Mouse (Mus musculus) heart, postnatal 0 days (tissue): ENCODE results near the gene Asb6. TPM values are rescaled to one million over a fixed set of nuclear protein-coding genes. Genes with fewer than 3 reads are reported as not detected.
A peak's percentile ranks its signal among the peaks of the same experiment; 100 is the strongest.

ENCODE experiments used
- ATAC-seq: fragments of 200-750 bp; cut with Nextera tagmentation; 2 replicates; pipeline ENCODE4 v1.8.0; 2017; ENCODE audit warnings: low read depth, moderate number of reproducible peaks, moderate library complexity; ENCODE audit not compliant: insufficient read depth
- DNase-seq: peaks from one replicate; pipeline ENCODE4 v3.0.0-alpha.2; 2016; ENCODE audit warnings: low spot score
- H3K27ac ChIP-seq: fragments of 300-500 bp; sonication (generic); 2 replicates; pipeline ENCODE4 v1.5.1; 2014; ENCODE audit warnings: low read depth, mild to moderate bottlenecking
- H3K27me3 ChIP-seq: fragments of 300-500 bp; sonication (generic); 2 replicates; pipeline ENCODE4 v1.6.1; 2014; ENCODE audit warnings: low read length, mixed read lengths; ENCODE audit not compliant: control insufficient read depth, insufficient read depth
- H3K36me3 ChIP-seq: fragments of 300-500 bp; sonication (generic); replicated peaks from 2 replicates; pipeline ENCODE4 v1.6.1; 2014; ENCODE audit warnings: low read length, mixed read lengths; ENCODE audit not compliant: control insufficient read depth, insufficient read depth
- H3K4me1 ChIP-seq: fragments of 300-500 bp; sonication (generic); 2 replicates; pipeline ENCODE4 v1.6.1; 2014; ENCODE audit warnings: antibody characterized with exemption; ENCODE audit not compliant: control insufficient read depth, insufficient read depth
- H3K4me2 ChIP-seq: fragments of 300-500 bp; sonication (generic); 2 replicates; pipeline ENCODE4 v1.6.1; 2014; ENCODE audit warnings: low read depth, mild to moderate bottlenecking, low read length, moderate library complexity
- H3K4me3 ChIP-seq: fragments of 300-500 bp; sonication (generic); 2 replicates; pipeline ENCODE4 v1.5.1; 2014; ENCODE audit warnings: low read depth, low read length
- H3K9ac ChIP-seq: fragments of 300-500 bp; sonication (generic); replicated peaks from 2 replicates; pipeline ENCODE4 v1.6.1; 2014; ENCODE audit warnings: low read depth, low read length, mixed read lengths
- H3K9me3 ChIP-seq: fragments of 300-500 bp; sonication (generic); replicated peaks from 2 replicates; pipeline ENCODE4 v1.6.1; 2016; ENCODE audit warnings: low read length; ENCODE audit not compliant: control insufficient read depth
- CTCF ChIP-seq: IDR thresholded peaks from 2 replicates; pipeline ENCODE4 v1.5.1; 2016; ENCODE audit warnings: antibody characterized with exemption, control low read depth, low read depth
- EP300 ChIP-seq: IDR thresholded peaks from 2 replicates; pipeline ENCODE4 v1.6.1; 2016; ENCODE audit warnings: antibody characterized with exemption, low read depth
- WGBS: fragments of 180-500 bp; shearing (Covaris S2); extraction: QIAGEN DNeasy Blood & Tissue Kit; methylation state at CpG from one replicate; pipeline ENCODE4 v1.1.7; 2014; 5-methylcytosine and 5-hydroxymethylcytosine counted together
- polyA plus RNA-seq: library from polyadenylated mRNA; unstranded; fragments of >200 nt; fragmentation: Nextera tagmentation; extraction: Ambion mirVana; gene quantifications from 2 replicates; pipeline ENCODE4 v1.2.1, GENCODE M21; 2015
- total RNA-seq: library from RNA; depleted of rRNA; stranded (reverse); fragments of >200 nt; gene quantifications from 2 replicates; pipeline ENCODE4 v1.2.3, GENCODE M21; 2014; ENCODE audit warnings: low replicate concordance

The Asb6 gene
- total and polyA plus RNA-seq, 2 experiments from 2014 or later: 13.0 to 16.2 TPM

- Histone ChIP-seq H3K9ac (peak overlapping the region; percentile 61), H3K4me3 (peak overlapping the region; percentile 58), H3K27ac (peak overlapping the region; percentile 88), H3K36me3 (peaks cover 13% of the 10 kb centered on the region; the same call in 1 of the 2 replicates), H3K4me1 (peaks cover 9% of the 10 kb centered on the region), H3K27me3 (no peaks in the 10 kb centered on the region), H3K9me3 (no peaks in the 10 kb centered on the region), H3K4me2 (peak overlapping the region; percentile 88)
- WGBS: 2% methylated on average over 10 of the region's 10 CpGs
- TF ChIP-seq CTCF: no peak
- peak; percentile 32; the same call in 1 of the 2 replicates for TF ChIP-seq EP300
- peak; percentile 6; the same call in 1 of the 2 replicates for ATAC-seq
- DNase-seq: peak; percentile 16
Observed at GRCm38 (mm10) chr2:30808296-30808655, 21.9 kb downstream of the Asb6 start.

GRCm38 (mm10) chr2:30807648-30808295 lies 22.4 kb downstream of the Asb6 start, which contains the start of gene Ntmt1:
TSS of gene Ntmt1 (plus strand) at chr2:30807826.
- Histone ChIP-seq H3K4me2 (peak within 1 kb of the TSS; percentile 88), H3K27ac (peak within 1 kb of the TSS; percentile 88), H3K36me3 (0 out of 2 replicates have a peak, but pooled peaks cover 8% of the 10 kb centered on the region), H3K4me1 (peaks cover 9% of the 10 kb centered on the region), H3K4me3 (peak within 1 kb of the TSS; percentile 58), H3K27me3 (no peaks in the 10 kb centered on the region), H3K9ac (peak within 1 kb of the TSS; percentile 61), H3K9me3 (no peaks in the 10 kb centered on the region)
- DNase-seq (peak; percentile 99), ATAC-seq (peak; percentile 97)
- under 1% methylated on average over 40 of the region's 44 CpGs for WGBS
- no peak for TF ChIP-seq CTCF
- TF ChIP-seq EP300: 0 out of 2 replicates have a peak, but pooled peaks have one; percentile 54

GRCm38 (mm10) chr2:30807147-30807647 lies 22.9 kb downstream of the Asb6 start:
- 8% methylated on average over 28 of the region's 28 CpGs for WGBS
- Histone ChIP-seq H3K9ac (peak overlapping the region; percentile 48), H3K27ac (peak overlapping the region; percentile 52), H3K36me3 (0 out of 2 replicates have a peak, but pooled peaks cover 3% of the 10 kb centered on the region), H3K27me3 (0 out of 2 replicates have a peak, but pooled peaks cover under 1% of the 10 kb centered on the region), H3K4me1 (peaks cover 9% of the 10 kb centered on the region), H3K4me2 (peak overlapping the region; percentile 88), H3K9me3 (no peaks in the 10 kb centered on the region), H3K4me3 (peak overlapping the region; percentile 58)
- DNase-seq: no peak
- no peak for ATAC-seq
- TF ChIP-seq EP300: no peak
- no peak for TF ChIP-seq CTCF

GRCm38 (mm10) chr2:30805983-30806382 lies 24.1 kb downstream of the Asb6 start:
- no peak overlapping the region for H3K4me2 ChIP-seq
- no peaks in the 10 kb centered on the region for H3K9me3 ChIP-seq
- peaks cover 18% of the 10 kb centered on the region for H3K4me1 ChIP-seq
- H3K4me3 ChIP-seq: no peak overlapping the region
- no peak for TF ChIP-seq EP300
- no peak for TF ChIP-seq CTCF
- 81% methylated on average over 2 of the region's 2 CpGs for WGBS
- no peaks in the 10 kb centered on the region for H3K36me3 ChIP-seq
- ATAC-seq (no peak), DNase-seq (no peak)
- no peak overlapping the region for H3K27ac ChIP-seq
- 0 out of 2 replicates have a peak, but pooled peaks cover 5% of the 10 kb centered on the region for H3K27me3 ChIP-seq
- no peak overlapping the region for H3K9ac ChIP-seq

GRCm38 (mm10) chr2:30803604-30804003 lies 26.5 kb downstream of the Asb6 start, which contains the start of gene 1700001O22Rik:
TSS of gene 1700001O22Rik (minus strand) at chr2:30803661.
- H3K27me3 ChIP-seq: 0 out of 2 replicates have a peak, but pooled peaks cover 9% of the 10 kb centered on the region
- ATAC-seq (no peak), DNase-seq (no peak)
- H3K27ac ChIP-seq: no peak within 1 kb of the TSS
- 84% methylated on average over 3 of the region's 3 CpGs for WGBS
- no peak for TF ChIP-seq EP300
- no peak for TF ChIP-seq CTCF
- no peaks in the 10 kb centered on the region for H3K9me3 ChIP-seq
- no peaks in the 10 kb centered on the region for H3K36me3 ChIP-seq
- H3K4me1 ChIP-seq: peaks cover 14% of the 10 kb centered on the region
- H3K9ac ChIP-seq: no peak within 1 kb of the TSS
- H3K4me3 ChIP-seq: no peak within 1 kb of the TSS
- H3K4me2 ChIP-seq: no peak within 1 kb of the TSS
